Mouse (Mus musculus): Measurements from ENCODE around the gene Lrrc73. TPM values are rescaled to one million over a fixed set of nuclear protein-coding genes. Genes with fewer than 3 reads are reported as not detected.

Gene Lrrc73
- not detected in 2 replicates for total RNA-seq (2014; rRNA removed)
- 0.09 and 0.16 TPM in 2 replicates for polyA plus RNA-seq (2012; rRNA removed)

DNA sequence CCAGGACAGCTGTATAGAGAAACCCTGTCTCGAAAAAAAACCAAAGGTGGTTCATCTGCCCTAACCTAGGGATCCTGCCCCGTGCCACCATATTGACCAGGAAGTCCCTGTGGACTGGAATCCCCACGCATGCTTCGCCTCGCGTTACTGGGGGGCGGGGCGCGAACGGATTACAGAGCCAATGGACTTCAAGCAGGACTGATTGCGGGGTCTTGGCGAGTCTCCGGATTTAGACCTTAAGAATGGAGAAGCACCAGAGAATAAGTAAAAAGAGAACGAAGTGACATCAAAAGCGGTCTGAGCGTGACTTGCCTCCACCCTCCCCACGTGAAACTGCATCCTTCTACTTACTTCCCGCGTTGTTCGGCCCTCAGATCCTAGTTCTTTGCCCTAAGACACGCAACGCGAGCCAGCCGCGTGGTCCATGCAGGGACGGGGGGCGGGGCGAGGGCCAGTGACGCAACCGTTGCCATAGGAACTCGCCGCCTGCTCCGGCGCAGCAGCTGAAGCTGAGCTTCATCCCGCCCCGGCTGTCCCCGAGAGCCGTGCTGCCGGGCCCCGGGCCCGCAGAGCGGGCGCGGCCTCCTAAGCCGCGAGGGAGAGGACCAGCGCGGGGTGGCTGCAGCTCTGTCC is at the start of gene Lrrc73:
Lrrc73 (plus strand) TSS at position 80 of the 633 bp plus-strand sequence.
- H3K36me3 ChIP-seq (ENCODE audit: control insufficient read depth, insufficient read depth, low read length), result peaks cover 2% of the 10 kb centered on the region; the same call in 1 of the 2 replicates
- no peaks in the 10 kb centered on the region; the same call in 1 of the 2 replicates for H3K79me2 ChIP-seq (ENCODE audit: control insufficient read depth, insufficient read depth, low read length)
- H3K4me3 ChIP-seq (ENCODE audit: insufficient read depth, low read depth, low read length), result peak within 1 kb of the TSS; percentile 51
- peaks cover 9% of the 10 kb centered on the region; the same call in 1 of the 2 replicates for H3K4me1 ChIP-seq (ENCODE audit: control insufficient read depth, insufficient read depth, low read length)
- no peak within 1 kb of the TSS for H3K27ac ChIP-seq (replicated peaks; ENCODE audit: insufficient read depth, low read depth, low read length)
- 3% methylated on average over 48 of the region's 48 CpGs for WGBS
- peak; percentile 63 for DNase-seq (ENCODE audit: extremely low read depth, low read depth, low spot score)
- H3K9ac ChIP-seq (ENCODE audit: low read depth, low read length), result peak within 1 kb of the TSS; percentile 60
- no peak for TF ChIP-seq CTCF (IDR thresholded peaks at IDR 0.05; ENCODE audit: low read depth, low read length)
- TF ChIP-seq POLR2A (IDR thresholded peaks at IDR 0.05; ENCODE audit: extremely low read depth, insufficient read depth, low read length), result no peak
- H3K27me3 ChIP-seq (ENCODE audit: control insufficient read depth, insufficient read depth, low read length), result no peaks in the 10 kb centered on the region; the same call in 1 of the 2 replicates

DNA sequence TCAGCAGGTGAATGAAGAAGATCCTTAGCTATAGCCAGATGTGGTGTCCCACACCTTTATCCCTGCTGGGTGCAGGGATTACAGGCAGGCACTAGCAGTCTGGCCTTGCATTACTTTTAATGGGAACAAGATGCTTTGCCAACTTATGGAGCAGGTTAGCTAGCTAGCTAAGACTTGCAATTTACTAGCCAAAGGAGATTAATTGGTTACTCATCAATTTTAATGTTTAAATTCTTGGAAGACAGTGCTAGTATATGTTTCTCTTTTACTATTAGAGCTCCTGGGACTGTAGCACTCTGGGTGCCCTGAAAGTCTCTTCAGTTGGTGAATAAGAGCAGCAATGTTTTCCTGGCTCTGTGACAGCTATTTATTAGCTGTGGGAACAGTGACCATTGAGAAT is 46.7 kb upstream of the Lrrc73 start:
- Histone ChIP-seq H3K27ac (replicated peaks; ENCODE audit: insufficient read depth, low read depth, low read length) (no peak overlapping the region), H3K4me1 (ENCODE audit: control insufficient read depth, insufficient read depth, low read length) (peaks cover 6% of the 10 kb centered on the region), H3K27me3 (ENCODE audit: control insufficient read depth, insufficient read depth, low read length) (no peaks in the 10 kb centered on the region), H3K9ac (ENCODE audit: low read depth, low read length) (no peak overlapping the region), H3K79me2 (ENCODE audit: control insufficient read depth, insufficient read depth, low read length) (peaks cover 11% of the 10 kb centered on the region; the same call in 1 of the 2 replicates), H3K36me3 (ENCODE audit: control insufficient read depth, insufficient read depth, low read length) (peaks cover 46% of the 10 kb centered on the region), H3K4me3 (ENCODE audit: insufficient read depth, low read depth, low read length) (no peak overlapping the region)
- DNase-seq (ENCODE audit: extremely low read depth, low read depth, low spot score), result no peak
- TF ChIP-seq CTCF (IDR thresholded peaks at IDR 0.05; ENCODE audit: low read depth, low read length) (no peak), POLR2A (IDR thresholded peaks at IDR 0.05; ENCODE audit: extremely low read depth, insufficient read depth, low read length) (no peak)

DNA sequence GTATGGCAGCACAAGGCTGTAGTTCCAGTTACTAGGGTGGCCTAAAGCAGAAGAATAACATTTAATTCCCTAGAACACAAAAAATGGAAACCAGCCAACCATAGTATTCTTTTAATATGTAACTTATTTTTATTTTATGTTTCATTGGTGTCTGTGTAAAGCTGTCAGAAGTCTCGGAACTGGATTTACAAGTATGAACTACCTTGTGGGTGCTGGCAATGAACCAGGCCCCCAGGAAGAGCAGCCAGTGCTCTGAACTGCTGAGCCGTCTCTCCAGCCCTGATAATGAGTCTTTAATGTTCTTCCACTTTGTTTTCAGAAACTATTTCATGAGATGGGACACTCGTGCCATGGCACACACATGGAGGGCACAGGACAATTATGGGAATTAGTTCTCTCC is 42.8 kb upstream of the Lrrc73 start:
- H3K9ac ChIP-seq (ENCODE audit: low read depth, low read length), result no peak overlapping the region
- peaks cover 60% of the 10 kb centered on the region for H3K36me3 ChIP-seq (ENCODE audit: control insufficient read depth, insufficient read depth, low read length)
- H3K79me2 ChIP-seq (ENCODE audit: control insufficient read depth, insufficient read depth, low read length), result no peaks in the 10 kb centered on the region
- no peak overlapping the region for H3K27ac ChIP-seq (replicated peaks; ENCODE audit: insufficient read depth, low read depth, low read length)
- no peaks in the 10 kb centered on the region for H3K4me1 ChIP-seq (ENCODE audit: control insufficient read depth, insufficient read depth, low read length)
- no peak overlapping the region for H3K4me3 ChIP-seq (ENCODE audit: insufficient read depth, low read depth, low read length)
- no peaks in the 10 kb centered on the region for H3K27me3 ChIP-seq (ENCODE audit: control insufficient read depth, insufficient read depth, low read length)
- TF ChIP-seq CTCF (IDR thresholded peaks at IDR 0.05; ENCODE audit: low read depth, low read length), result no peak
- no peak for TF ChIP-seq POLR2A (IDR thresholded peaks at IDR 0.05; ENCODE audit: extremely low read depth, insufficient read depth, low read length)
- DNase-seq (ENCODE audit: extremely low read depth, low read depth, low spot score), result no peak
- WGBS, result 96% methylated on average over 3 of the region's 3 CpGs

DNA sequence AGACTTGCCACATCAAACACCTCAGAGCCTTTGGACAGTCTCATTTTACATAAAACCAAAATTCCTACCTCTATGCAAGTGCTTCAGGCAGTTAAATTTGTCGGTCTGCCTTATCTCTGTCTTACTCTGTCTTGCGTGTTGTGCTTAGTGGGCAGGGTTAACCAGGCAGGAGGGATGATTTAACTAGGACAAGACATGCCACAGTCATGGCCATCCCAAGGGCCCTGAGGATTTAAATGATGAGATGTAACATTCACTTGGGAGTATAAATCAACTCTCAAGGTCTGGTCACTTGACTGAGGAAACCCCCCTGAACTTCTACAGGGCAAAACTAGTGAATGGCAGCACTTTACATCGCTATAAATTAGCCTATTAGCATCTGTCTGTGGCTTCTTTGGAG is 31.7 kb upstream of the Lrrc73 start:
- H3K4me1 ChIP-seq (ENCODE audit: control insufficient read depth, insufficient read depth, low read length), result no peaks in the 10 kb centered on the region
- H3K9ac ChIP-seq (ENCODE audit: low read depth, low read length), result no peak overlapping the region
- H3K27ac ChIP-seq (replicated peaks; ENCODE audit: insufficient read depth, low read depth, low read length), result no peak overlapping the region
- H3K36me3 ChIP-seq (ENCODE audit: control insufficient read depth, insufficient read depth, low read length), result peaks cover 78% of the 10 kb centered on the region
- DNase-seq (ENCODE audit: extremely low read depth, low read depth, low spot score), result no peak
- 89% methylated on average over 3 of the region's 3 CpGs for WGBS
- no peak overlapping the region for H3K4me3 ChIP-seq (ENCODE audit: insufficient read depth, low read depth, low read length)
- no peaks in the 10 kb centered on the region for H3K79me2 ChIP-seq (ENCODE audit: control insufficient read depth, insufficient read depth, low read length)
- TF ChIP-seq POLR2A (IDR thresholded peaks at IDR 0.05; ENCODE audit: extremely low read depth, insufficient read depth, low read length) (no peak), CTCF (IDR thresholded peaks at IDR 0.05; ENCODE audit: low read depth, low read length) (no peak)
- H3K27me3 ChIP-seq (ENCODE audit: control insufficient read depth, insufficient read depth, low read length), result no peaks in the 10 kb centered on the region

DNA sequence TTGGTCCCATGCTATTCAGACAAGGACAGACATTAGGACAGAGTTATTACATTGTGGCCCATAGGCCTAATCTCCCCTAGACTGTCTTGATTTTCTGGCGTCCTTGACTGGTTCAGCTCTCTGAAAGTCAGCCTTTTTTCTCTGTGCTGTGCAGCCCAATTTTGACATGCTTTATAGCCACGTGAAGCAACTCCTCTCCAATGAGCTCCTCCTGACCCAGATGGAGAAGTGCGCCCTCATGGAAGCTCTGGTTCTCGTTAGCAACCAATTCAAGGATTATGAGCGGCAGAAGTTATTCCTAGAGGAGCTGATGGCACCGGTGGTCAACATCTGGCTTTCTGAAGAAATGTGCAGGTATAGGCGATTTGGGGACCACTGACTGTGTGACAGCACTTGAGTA is 25.8 kb upstream of the Lrrc73 start:
- no peak overlapping the region for H3K27ac ChIP-seq (replicated peaks; ENCODE audit: insufficient read depth, low read depth, low read length)
- DNase-seq (ENCODE audit: extremely low read depth, low read depth, low spot score), result no peak
- no peak for TF ChIP-seq CTCF (IDR thresholded peaks at IDR 0.05; ENCODE audit: low read depth, low read length)
- no peak for TF ChIP-seq POLR2A (IDR thresholded peaks at IDR 0.05; ENCODE audit: extremely low read depth, insufficient read depth, low read length)
- 94% methylated on average over 7 of the region's 7 CpGs for WGBS
- H3K4me3 ChIP-seq (ENCODE audit: insufficient read depth, low read depth, low read length), result no peak overlapping the region
- H3K9ac ChIP-seq (ENCODE audit: low read depth, low read length), result no peak overlapping the region
- no peaks in the 10 kb centered on the region for H3K27me3 ChIP-seq (ENCODE audit: control insufficient read depth, insufficient read depth, low read length)
- H3K79me2 ChIP-seq (ENCODE audit: control insufficient read depth, insufficient read depth, low read length), result no peaks in the 10 kb centered on the region
- peaks cover 76% of the 10 kb centered on the region for H3K36me3 ChIP-seq (ENCODE audit: control insufficient read depth, insufficient read depth, low read length)
- no peaks in the 10 kb centered on the region for H3K4me1 ChIP-seq (ENCODE audit: control insufficient read depth, insufficient read depth, low read length)

DNA sequence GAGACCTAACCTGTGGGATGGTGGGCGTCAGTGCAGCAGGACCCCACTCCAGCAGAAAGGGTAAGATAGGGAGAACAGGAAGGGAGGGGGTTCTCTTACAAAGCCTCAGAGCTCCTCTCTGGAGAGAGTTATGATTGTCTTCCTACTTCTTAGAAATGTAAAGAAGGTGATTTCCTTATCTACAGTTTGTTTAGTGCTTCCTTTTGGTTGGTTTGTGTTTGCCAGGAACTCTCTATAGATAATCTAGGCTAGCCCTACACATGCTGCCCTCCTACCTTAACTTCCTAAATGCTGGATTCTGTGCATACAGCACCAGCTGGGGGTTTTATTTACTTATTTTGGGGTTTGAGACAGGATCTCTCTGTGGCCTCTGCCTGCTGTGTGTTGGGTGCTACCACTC is 17.3 kb upstream of the Lrrc73 start:
- Histone ChIP-seq H3K27me3 (ENCODE audit: control insufficient read depth, insufficient read depth, low read length) (no peaks in the 10 kb centered on the region), H3K79me2 (ENCODE audit: control insufficient read depth, insufficient read depth, low read length) (no peaks in the 10 kb centered on the region), H3K36me3 (ENCODE audit: control insufficient read depth, insufficient read depth, low read length) (peaks cover 44% of the 10 kb centered on the region), H3K9ac (ENCODE audit: low read depth, low read length) (no peak overlapping the region), H3K4me3 (ENCODE audit: insufficient read depth, low read depth, low read length) (no peak overlapping the region), H3K27ac (replicated peaks; ENCODE audit: insufficient read depth, low read depth, low read length) (no peak overlapping the region), H3K4me1 (ENCODE audit: control insufficient read depth, insufficient read depth, low read length) (no peaks in the 10 kb centered on the region)
- 82% methylated on average over 1 of the region's 1 CpGs for WGBS
- TF ChIP-seq CTCF (IDR thresholded peaks at IDR 0.05; ENCODE audit: low read depth, low read length), result no peak
- no peak for TF ChIP-seq POLR2A (IDR thresholded peaks at IDR 0.05; ENCODE audit: extremely low read depth, insufficient read depth, low read length)
- DNase-seq (ENCODE audit: extremely low read depth, low read depth, low spot score), result no peak

Measured in liver, adult 2 months (tissue).